Mouse (Mus musculus): Measurements from ENCODE around the gene Slc11a1. TPM values are rescaled to one million over a fixed set of nuclear protein-coding genes. Genes with fewer than 3 reads are reported as not detected.
"Not testable (repeated sequence)": the region's sequence is repeated elsewhere in the genome, so short reads cannot be mapped to it uniquely, and the experiment has no call there.

Slc11a1 gene
- polyA plus RNA-seq (2016; fragmentation: Nextera tagmentation; extraction: Ambion mirVana), result 0.69 and 1.2 TPM in 2 replicates

- Histone ChIP-seq H3K27me3 (ENCODE audit: low read depth, poor library complexity, severe bottlenecking) (no peaks in the 10 kb centered on the region), H3K4me3 (no peak within 1 kb of the TSS), H3K9me3 (replicated peaks) (no peaks in the 10 kb centered on the region), H3K27ac (peak within 1 kb of the TSS; percentile 17; the same call in 1 of the 2 replicates), H3K4me1 (peaks cover 26% of the 10 kb centered on the region), H3K36me3 (no peaks in the 10 kb centered on the region)
- no peak for DNase-seq (ENCODE audit: low spot score)
- 76% methylated on average over 8 of the region's 8 CpGs for WGBS
Observed at GRCm38 (mm10) chr1:74374980-74375379, at the start of gene Slc11a1. TSS of gene Slc11a1 (plus strand) at chr1:74375195.

- H3K9me3 ChIP-seq (replicated peaks); DNase-seq (ENCODE audit: low spot score); H3K4me3 ChIP-seq; H3K36me3 ChIP-seq; H3K27ac ChIP-seq; H3K27me3 ChIP-seq (ENCODE audit: low read depth, poor library complexity, severe bottlenecking): not testable (repeated sequence)
- 70% methylated on average over 2 of the region's 2 CpGs for WGBS
- H3K4me1 ChIP-seq, result peaks cover 20% of the 10 kb centered on the region
Observed at GRCm38 (mm10) chr1:74326916-74327315, 48.1 kb upstream of the Slc11a1 start.

GRCm38 (mm10) chr1:74329899-74330431, 45.0 kb upstream of the Slc11a1 start:
- Histone ChIP-seq H3K36me3 (no peaks in the 10 kb centered on the region), H3K4me3 (no peak overlapping the region), H3K9me3 (replicated peaks) (no peaks in the 10 kb centered on the region), H3K27me3 (ENCODE audit: low read depth, poor library complexity, severe bottlenecking) (no peaks in the 10 kb centered on the region), H3K27ac (no peak overlapping the region), H3K4me1 (peaks cover 42% of the 10 kb centered on the region)
- DNase-seq (ENCODE audit: low spot score), result no peak
- 81% methylated on average over 7 of the region's 7 CpGs for WGBS

GRCm38 (mm10) chr1:74331046-74331681, 43.8 kb upstream of the Slc11a1 start:
- peaks cover 48% of the 10 kb centered on the region for H3K4me1 ChIP-seq
- peak overlapping the region; percentile 82 for H3K27ac ChIP-seq
- DNase-seq (ENCODE audit: low spot score), result no peak

GRCm38 (mm10) chr1:74332241-74332763, 42.7 kb upstream of the Slc11a1 start:
- Histone ChIP-seq H3K27me3 (ENCODE audit: low read depth, poor library complexity, severe bottlenecking) (no peaks in the 10 kb centered on the region), H3K4me3 (peak overlapping the region; percentile 58), H3K36me3 (peaks cover 11% of the 10 kb centered on the region), H3K9me3 (replicated peaks) (no peaks in the 10 kb centered on the region), H3K4me1 (peaks cover 48% of the 10 kb centered on the region), H3K27ac (peak overlapping the region; percentile 82)
- DNase-seq (ENCODE audit: low spot score), result peak; percentile 95
- under 1% methylated on average over 36 of the region's 36 CpGs for WGBS

More at GRCm38 (mm10) chr1:74331046-74331681, 43.8 kb upstream of the Slc11a1 start:
- H3K36me3 ChIP-seq, result peaks cover 2% of the 10 kb centered on the region; the same call in 1 of the 2 replicates
- H3K9me3 ChIP-seq (replicated peaks), result no peaks in the 10 kb centered on the region
- WGBS, result 88% methylated on average over 4 of the region's 4 CpGs
- no peaks in the 10 kb centered on the region for H3K27me3 ChIP-seq (ENCODE audit: low read depth, poor library complexity, severe bottlenecking)
- no peak overlapping the region for H3K4me3 ChIP-seq

GRCm38 (mm10) chr1:74332930-74333329, 42.1 kb upstream of the Slc11a1 start:
- Histone ChIP-seq H3K27ac (peak overlapping the region; percentile 82), H3K4me1 (peaks cover 49% of the 10 kb centered on the region)

GRCm38 (mm10) chr1:74334607-74335006, 40.4 kb upstream of the Slc11a1 start:
- peaks cover 11% of the 10 kb centered on the region for H3K36me3 ChIP-seq
- no peaks in the 10 kb centered on the region for H3K9me3 ChIP-seq (replicated peaks)
- WGBS, result 82% methylated on average over 3 of the region's 3 CpGs
- H3K4me1 ChIP-seq, result peaks cover 56% of the 10 kb centered on the region
- no peak overlapping the region for H3K4me3 ChIP-seq
- H3K27me3 ChIP-seq (ENCODE audit: low read depth, poor library complexity, severe bottlenecking), result no peaks in the 10 kb centered on the region
- no peak for DNase-seq (ENCODE audit: low spot score)
- H3K27ac ChIP-seq, result peak overlapping the region; percentile 25; the same call in 1 of the 2 replicates

More at GRCm38 (mm10) chr1:74332930-74333329, 42.1 kb upstream of the Slc11a1 start:
- WGBS, result 6% methylated on average over 9 of the region's 9 CpGs
- peak overlapping the region; percentile 58 for H3K4me3 ChIP-seq
- no peaks in the 10 kb centered on the region for H3K9me3 ChIP-seq (replicated peaks)
- peaks cover 11% of the 10 kb centered on the region for H3K36me3 ChIP-seq
- H3K27me3 ChIP-seq (ENCODE audit: low read depth, poor library complexity, severe bottlenecking), result no peaks in the 10 kb centered on the region
- no peak for DNase-seq (ENCODE audit: low spot score)

- peaks cover 56% of the 10 kb centered on the region for H3K4me1 ChIP-seq
Observed at GRCm38 (mm10) chr1:74335033-74335432, 40.0 kb upstream of the Slc11a1 start.

GRCm38 (mm10) chr1:74335436-74336170, 39.4 kb upstream of the Slc11a1 start:
- no peaks in the 10 kb centered on the region for H3K27me3 ChIP-seq (ENCODE audit: low read depth, poor library complexity, severe bottlenecking)

More at GRCm38 (mm10) chr1:74335033-74335432, 40.0 kb upstream of the Slc11a1 start:
- Histone ChIP-seq H3K9me3 (replicated peaks) (no peaks in the 10 kb centered on the region), H3K36me3 (peaks cover 15% of the 10 kb centered on the region), H3K27me3 (ENCODE audit: low read depth, poor library complexity, severe bottlenecking) (no peaks in the 10 kb centered on the region), H3K27ac (peak overlapping the region; percentile 25; the same call in 1 of the 2 replicates), H3K4me3 (no peak overlapping the region)
- 78% methylated on average over 4 of the region's 4 CpGs for WGBS
- peak; percentile 30 for DNase-seq (ENCODE audit: low spot score)

GRCm38 (mm10) chr1:74337241-74337771, 37.7 kb upstream of the Slc11a1 start:
- Histone ChIP-seq H3K4me3 (no peak overlapping the region), H3K4me1 (peaks cover 36% of the 10 kb centered on the region), H3K27ac (no peak overlapping the region), H3K9me3 (replicated peaks) (no peaks in the 10 kb centered on the region), H3K27me3 (ENCODE audit: low read depth, poor library complexity, severe bottlenecking) (no peaks in the 10 kb centered on the region), H3K36me3 (peaks cover 21% of the 10 kb centered on the region)
- WGBS, result 81% methylated on average over 3 of the region's 3 CpGs
- peak; percentile 26 for DNase-seq (ENCODE audit: low spot score)

More at GRCm38 (mm10) chr1:74335436-74336170, 39.4 kb upstream of the Slc11a1 start:
- peak; percentile 26 for DNase-seq (ENCODE audit: low spot score)
- no peak overlapping the region for H3K27ac ChIP-seq
- H3K36me3 ChIP-seq, result peaks cover 21% of the 10 kb centered on the region
- no peaks in the 10 kb centered on the region for H3K9me3 ChIP-seq (replicated peaks)
- 83% methylated on average over 6 of the region's 6 CpGs for WGBS
- peaks cover 53% of the 10 kb centered on the region for H3K4me1 ChIP-seq
- H3K4me3 ChIP-seq, result no peak overlapping the region

- 87% methylated on average over 5 of the region's 5 CpGs for WGBS
- H3K9me3 ChIP-seq (replicated peaks), result no peaks in the 10 kb centered on the region
- peaks cover 21% of the 10 kb centered on the region for H3K36me3 ChIP-seq
- no peak for DNase-seq (ENCODE audit: low spot score)
- H3K27me3 ChIP-seq (ENCODE audit: low read depth, poor library complexity, severe bottlenecking), result no peaks in the 10 kb centered on the region
- H3K27ac ChIP-seq, result no peak overlapping the region; the same call in 1 of the 2 replicates
- peaks cover 36% of the 10 kb centered on the region for H3K4me1 ChIP-seq
- H3K4me3 ChIP-seq, result no peak overlapping the region
Observed at GRCm38 (mm10) chr1:74338013-74338412, 37.0 kb upstream of the Slc11a1 start.

- no peak overlapping the region for H3K4me3 ChIP-seq
- no peaks in the 10 kb centered on the region for H3K9me3 ChIP-seq (replicated peaks)
- peak; percentile 29 for DNase-seq (ENCODE audit: low spot score)
- H3K36me3 ChIP-seq, result peaks cover 21% of the 10 kb centered on the region
- H3K4me1 ChIP-seq, result peaks cover 36% of the 10 kb centered on the region
- no peaks in the 10 kb centered on the region for H3K27me3 ChIP-seq (ENCODE audit: low read depth, poor library complexity, severe bottlenecking)
- WGBS, result 80% methylated on average over 4 of the region's 4 CpGs
- H3K27ac ChIP-seq, result no peak overlapping the region; the same call in 1 of the 2 replicates
Observed at GRCm38 (mm10) chr1:74338626-74339025, 36.4 kb upstream of the Slc11a1 start.
